Comparison of ENCODE assay signal across 8 mouse cellular contexts in the genomic region with DNA sequence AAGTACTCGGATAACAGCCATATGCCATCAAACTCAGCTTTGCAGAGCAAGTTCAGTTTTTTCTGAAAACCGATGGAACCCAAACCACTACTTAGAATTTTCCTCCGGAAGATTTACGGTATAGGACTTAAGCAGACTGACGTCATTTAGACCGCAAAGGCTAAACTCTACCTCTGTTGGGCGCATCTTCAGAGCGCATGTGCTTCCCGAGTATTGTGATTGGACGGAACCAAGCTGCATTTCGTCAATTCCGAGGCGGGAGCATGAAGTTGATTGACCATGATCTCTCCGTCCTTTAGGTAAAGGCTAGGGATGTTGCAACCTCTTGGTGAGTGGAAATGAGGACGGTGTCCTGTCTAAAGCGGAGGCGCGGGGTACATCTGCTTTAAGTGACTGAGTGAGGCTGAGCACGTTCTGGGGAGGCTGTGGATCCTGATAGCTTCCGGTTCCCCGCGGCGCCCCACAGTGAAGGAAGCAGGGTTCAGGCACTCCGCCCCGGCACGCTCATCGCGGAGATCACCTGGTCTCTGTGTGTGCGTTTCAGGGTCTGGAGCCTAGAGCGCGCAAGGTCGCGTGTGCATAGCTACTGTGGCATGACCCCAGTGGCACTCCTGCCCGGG. TPM values are rescaled to one million over a fixed set of nuclear protein-coding genes. Genes with fewer than 3 reads are reported as not detected.
DNase-seq lines count a peak whose midpoint lies in the region; ATAC-seq lines count a peak whose summit lies in the region.

Gene Dhrs7b (plus strand): TSS at position 199 of the 620 bp plus-strand sequence.

- peak within 1 kb of the TSS; percentile 91 for H3K27ac ChIP-seq in hindbrain, embryonic 15.5 days (replicated peaks)

- H3K4me3 ChIP-seq in hindbrain, embryonic 15.5 days = peak within 1 kb of the TSS; percentile 89

- H3K9me3 ChIP-seq in hindbrain, embryonic 15.5 days = no peaks in the 10 kb centered on the region

- peaks cover 10% of the 10 kb centered on the region for H3K4me1 ChIP-seq in hindbrain, embryonic 15.5 days (replicated peaks)

- H3K9ac ChIP-seq in hindbrain, embryonic 15.5 days = peak within 1 kb of the TSS; percentile 80

- DNase-seq in T-cell, adult 2 months (ENCODE audit: low spot score) = peak; percentile 88
- peak; percentile 85 to 94 for DNase-seq in cerebellum, postnatal 36 days
- peak; percentile 89 to 95 for DNase-seq in frontal cortex, postnatal 36 days (ENCODE audit: low spot score in 2 of 2)
- peak; percentile 89 for DNase-seq in left cerebral cortex, adult 11 months (ENCODE audit: low spot score)
- DNase-seq in lung, postnatal 4 days = peak; percentile 89 to 90
- peak; percentile 81 for DNase-seq in retina, postnatal 7 days (ENCODE audit: low read depth, low spot score)
- DNase-seq in urinary bladder, adult 2 months (ENCODE audit: low spot score) = peak; percentile 60

- H3K36me3 ChIP-seq in hindbrain, embryonic 15.5 days = no peaks in the 10 kb centered on the region

- 0 out of 2 replicates have a peak, but pooled peaks cover 2% of the 10 kb centered on the region for H3K27me3 ChIP-seq in hindbrain, embryonic 15.5 days

- H3K4me2 ChIP-seq in hindbrain, embryonic 15.5 days = peak within 1 kb of the TSS; percentile 89

- peak; percentile 99 for ATAC-seq in hindbrain, embryonic 15.5 days (ENCODE audit: low FRiP score, low read depth)

- under 1% methylated on average over 34 of the region's 34 CpGs for WGBS in hindbrain, embryonic 15.5 days

RNA-seq across cellular contexts. Expression of gene Dhrs7b, which starts in this region (rescaled TPM):
- 35.0 and 36.5 TPM in 2 replicates for polyA plus RNA-seq in hindbrain, embryonic 15.5 days (2015; fragmentation: Nextera tagmentation; extraction: Ambion mirVana)
- 17.0 and 17.2 TPM in 2 replicates for polyA plus RNA-seq in urinary bladder, adult 2 months (2012; rRNA removed)

Comparison
In these comparisons a context has a peak if more than half of its experiments do, and no peak if none do; other contexts are left out.
1. Peak in every context shown above with its lines: DNase-seq, ATAC-seq, H3K4me3 ChIP-seq and H3K27ac ChIP-seq.